Mouse (Mus musculus): Measurements from ENCODE around the gene Pou2f3.

- TF ChIP-seq GATA1 (IDR thresholded peaks at IDR 0.05; ENCODE audit: borderline replicate concordance, low read length) (no peak), FLI1 (IDR thresholded peaks at IDR 0.05; ENCODE audit: low read length) (no peak)
These were observed 116.4 kb downstream of the Pou2f3 start for GRCm38 (mm10) chr9:43093803-43094202.

Data from megakaryocyte, embryonic 14.5 days (primary cell).